Mouse (Mus musculus) spleen, adult 2 months (tissue): ENCODE measurements at regions not wholly inside any gene's neighbourhood (a gene's known extent, or its start where the extent isn't known, plus 50 kb on each side); places are given as distances from the start of the nearest gene placed in this dataset.

ENCODE experiments used
- CTCF ChIP-seq: fragments of 200-500 bp; IDR thresholded peaks from 2 replicates; pipeline ENCODE4 v1.5.1; 2011; ENCODE audit warnings: mild to moderate bottlenecking, inconsistent platforms; ENCODE audit not compliant: insufficient read depth, insufficient read length, insufficient replicate concordance; ENCODE audit errors: extremely low read depth
- POLR2A ChIP-seq: fragments of 200-500 bp; IDR thresholded peaks from 2 replicates; pipeline ENCODE4 v1.6.1; 2011; ENCODE audit warnings: low read depth, low read length, inconsistent platforms

GRCm38 (mm10) chr15:10767535-10767934 lies 53.1 kb upstream of the Rai14 start:
- TF ChIP-seq CTCF: no peak
- TF ChIP-seq POLR2A: no peak
